Mouse (Mus musculus): ENCODE data around the gene Dnajc21.
A peak's percentile ranks its signal among the peaks of the same experiment; 100 is the strongest.

The Dnajc21 gene

DNA sequence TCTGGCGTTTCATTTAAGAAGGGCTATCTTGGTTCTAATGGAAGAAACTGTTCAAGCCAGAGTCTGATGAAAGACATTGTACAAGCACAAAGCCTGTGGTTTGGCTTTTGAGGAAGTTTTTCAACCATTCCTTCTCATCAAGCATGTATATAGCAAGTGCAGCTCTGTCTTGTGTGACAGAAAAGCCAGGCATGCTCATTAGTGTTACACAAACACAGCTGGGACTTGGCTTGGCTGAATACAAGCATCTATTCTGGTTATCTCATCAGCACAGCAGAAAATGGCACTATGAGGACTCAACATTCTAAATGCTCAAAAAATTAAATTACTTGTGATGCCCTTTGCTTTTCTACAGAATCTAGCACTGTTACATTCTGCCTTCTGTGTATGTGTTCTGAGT is 33.4 kb downstream of the Dnajc21 start:
- peak; percentile 20 for DNase-seq (ENCODE audit: low read depth)

DNA sequence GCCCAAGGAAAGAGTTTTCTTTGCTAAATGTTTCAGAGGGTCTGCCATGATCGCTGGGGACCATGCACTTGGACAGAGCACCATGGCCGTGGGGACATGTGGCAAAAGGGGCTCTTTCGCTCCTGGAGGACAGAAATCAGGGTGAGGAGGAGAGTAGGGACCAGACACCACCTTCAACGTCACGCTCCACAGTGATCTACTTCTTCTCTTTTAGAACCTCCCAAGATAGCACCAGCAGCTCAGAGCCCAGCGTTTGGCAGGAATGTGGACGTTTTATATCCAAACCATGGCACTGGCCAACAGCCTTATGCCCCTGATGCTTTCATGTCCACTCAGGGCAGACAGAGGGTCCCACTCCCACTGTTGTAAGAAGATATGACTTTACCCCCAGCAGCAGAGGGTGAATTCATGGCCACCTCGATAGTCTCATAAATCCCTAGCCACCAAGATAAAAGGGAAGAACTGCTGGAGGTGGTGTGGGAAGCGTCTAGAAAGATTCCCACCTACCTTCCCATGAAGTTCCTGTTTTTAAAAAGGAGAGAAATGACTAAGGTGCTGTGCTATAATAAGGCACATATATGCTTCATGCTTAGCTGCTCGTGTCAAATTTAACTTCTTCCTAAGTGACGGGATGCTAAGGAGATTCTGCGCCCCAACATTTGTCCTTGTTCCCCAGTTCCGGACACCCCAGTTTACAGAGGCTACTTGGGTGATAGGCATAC is 43.6 kb downstream of the Dnajc21 start:
- DNase-seq (ENCODE audit: low read depth): no peak

GRCm38 (mm10) chr15:10426124-10426523 is 44.2 kb downstream of the Dnajc21 start:
- no peak for DNase-seq (ENCODE audit: low read depth)

- no peak for DNase-seq (ENCODE audit: low read depth)
These were observed 48.6 kb downstream of the Dnajc21 start for GRCm38 (mm10) chr15:10421785-10422144.

DNA sequence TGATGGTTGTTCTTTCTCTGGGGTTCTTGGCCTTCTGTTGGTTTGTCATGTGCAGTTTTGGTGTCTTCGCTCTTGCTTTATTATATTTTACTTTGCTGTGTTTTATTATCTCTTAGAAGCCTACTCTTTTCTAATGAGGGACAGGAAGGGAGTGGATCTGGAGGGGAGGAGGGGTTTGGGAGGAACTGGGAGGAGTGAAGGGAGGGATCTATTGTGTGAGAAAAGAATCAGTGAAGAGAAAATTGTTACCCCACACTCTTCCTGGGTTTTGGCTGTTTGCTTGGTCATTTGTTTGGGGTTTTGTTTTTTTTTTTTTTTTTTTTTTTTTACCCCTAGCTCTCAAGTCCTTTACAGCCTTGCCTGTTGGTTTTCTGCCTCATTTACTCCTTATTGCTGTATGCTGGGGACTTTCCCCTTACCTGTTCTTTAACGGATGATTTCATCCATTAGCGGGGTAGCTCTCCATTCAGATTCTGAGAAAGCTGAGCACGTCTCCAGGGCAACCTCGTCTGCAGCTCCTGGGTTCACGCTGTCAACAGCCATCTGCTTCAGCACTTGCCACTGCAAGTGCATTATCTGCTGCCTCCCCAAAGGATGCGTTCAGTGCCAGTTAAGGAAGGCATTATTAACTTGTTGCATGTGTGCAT is 49.1 kb downstream of the Dnajc21 start:
- DNase-seq (ENCODE audit: low read depth): no peak

GRCm38 (mm10) chr15:10413656-10414055 is 56.7 kb downstream of the Dnajc21 start:
- DNase-seq (ENCODE audit: low read depth): no peak

DNA sequence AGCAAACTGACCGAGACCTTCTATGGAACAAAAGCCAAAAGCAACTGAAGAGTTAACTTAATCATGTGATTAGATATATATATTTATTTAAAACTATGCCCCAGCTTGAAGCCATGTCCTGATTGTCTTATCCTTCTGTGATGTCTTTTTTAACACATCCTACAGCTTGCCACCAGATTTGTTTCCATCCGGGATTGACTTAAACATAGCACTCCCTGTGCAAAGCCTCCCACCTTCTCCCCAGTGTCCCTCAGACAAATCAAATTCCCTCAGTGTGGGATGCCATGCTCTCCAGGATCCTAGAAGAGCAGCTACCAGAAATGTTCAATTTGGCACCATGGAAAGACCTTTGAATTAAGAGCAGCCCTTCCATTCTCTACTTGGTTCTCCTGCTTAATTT is 59.4 kb downstream of the Dnajc21 start:
- no peak for DNase-seq (ENCODE audit: low read depth)

DNA sequence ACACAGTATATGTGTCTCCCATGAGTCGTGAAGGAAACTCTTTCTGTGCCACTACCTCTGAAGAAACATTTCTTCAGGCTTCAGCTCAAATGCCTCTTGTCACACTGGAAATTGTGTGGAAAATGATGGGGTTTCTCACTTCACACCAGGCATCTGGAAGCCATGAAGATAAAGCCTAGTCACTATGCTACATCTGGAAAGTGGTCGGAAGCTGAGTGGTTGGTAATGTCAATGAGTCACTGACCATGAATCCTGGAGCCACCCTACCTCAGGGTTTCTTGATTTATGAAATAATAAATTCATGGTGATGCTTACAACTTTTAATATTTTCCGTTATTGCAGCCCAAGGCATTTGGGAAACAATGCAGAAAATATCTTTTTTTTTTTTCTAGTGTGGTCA is 60.5 kb downstream of the Dnajc21 start:
- DNase-seq (ENCODE audit: low read depth): peak; percentile 80

- DNase-seq (ENCODE audit: low read depth): peak; percentile 70
These were observed 69.9 kb downstream of the Dnajc21 start for GRCm38 (mm10) chr15:10400415-10400814.

DNA sequence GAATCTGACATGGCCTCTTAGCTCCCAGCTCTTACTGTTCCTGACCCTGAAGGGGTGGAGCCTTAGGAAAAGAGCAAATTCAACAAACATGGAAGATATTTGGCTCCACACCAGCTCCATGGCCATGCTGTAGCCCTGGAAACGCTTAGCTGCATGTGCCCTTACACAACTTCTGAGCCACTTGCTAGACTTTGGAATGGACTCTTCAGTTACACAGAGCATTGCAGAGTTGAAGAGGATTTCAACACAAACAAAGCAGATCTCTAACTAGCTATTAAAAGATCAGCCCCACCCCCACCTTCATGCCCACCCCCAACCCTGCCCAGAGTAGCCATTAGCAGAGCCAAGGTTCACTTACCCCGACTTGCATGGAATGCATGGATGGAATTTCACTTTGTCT is 70.5 kb downstream of the Dnajc21 start:
- no peak for DNase-seq (ENCODE audit: low read depth)

All from 416B (cell line).